Mouse (Mus musculus): Measurements from ENCODE around the gene Hsd11b2.

GRCm38 (mm10) chr8:105508758-105509157, 9.8 kb upstream of the Hsd11b2 start:
- TF ChIP-seq TAL1 (IDR thresholded peaks at IDR 0.05; ENCODE audit: low read length) (no peak), GATA1 (IDR thresholded peaks at IDR 0.05; ENCODE audit: low read length) (no peak)

All from erythroblast, embryonic 14.5 days (primary cell).